Mouse (Mus musculus) midbrain, embryonic 12.5 days (tissue): ENCODE data around the gene Ankrd34a. TPM values are rescaled to one million over a fixed set of nuclear protein-coding genes. Genes with fewer than 3 reads are reported as not detected.

ENCODE experiments used
- ATAC-seq: fragments of 200-750 bp; cut with Nextera tagmentation; 2 replicates; pipeline ENCODE4 v1.8.0; 2017; ENCODE audit warnings: low read depth, moderate TSS enrichment, moderate library complexity; ENCODE audit not compliant: low FRiP score
- H3K27ac ChIP-seq: fragments of 300-500 bp; sonication (generic); replicated peaks from 2 replicates; pipeline ENCODE4 v1.5.1; 2016; ENCODE audit warnings: mild to moderate bottlenecking
- H3K27me3 ChIP-seq: fragments of 300-500 bp; sonication (generic); 2 replicates; pipeline ENCODE4 v1.6.1; 2016; ENCODE audit warnings: mild to moderate bottlenecking
- H3K36me3 ChIP-seq: fragments of 300-500 bp; sonication (generic); 2 replicates; pipeline ENCODE4 v1.6.1; 2016
- H3K4me1 ChIP-seq: fragments of 300-500 bp; sonication (generic); 2 replicates; pipeline ENCODE4 v1.6.1; 2016
- H3K4me2 ChIP-seq: fragments of 300-500 bp; sonication (generic); replicated peaks from 2 replicates; pipeline ENCODE4 v1.6.1; 2016; ENCODE audit warnings: mild to moderate bottlenecking, moderate library complexity
- H3K4me3 ChIP-seq: fragments of 300-500 bp; sonication (generic); 2 replicates; pipeline ENCODE4 v1.5.1; 2016; ENCODE audit warnings: mild to moderate bottlenecking
- H3K9ac ChIP-seq: fragments of 300-500 bp; sonication (generic); replicated peaks from 2 replicates; pipeline ENCODE4 v1.6.1; 2016; ENCODE audit warnings: mild to moderate bottlenecking, moderate library complexity
- H3K9me3 ChIP-seq: fragments of 300-500 bp; sonication (generic); 2 replicates; pipeline ENCODE4 v1.6.1; 2016; ENCODE audit warnings: mild to moderate bottlenecking
- WGBS: fragments of 180-500 bp; shearing (Covaris S2); methylation state at CpG from one replicate; pipeline ENCODE4 v1.1.7; 2016; 5-methylcytosine and 5-hydroxymethylcytosine counted together
- polyA plus RNA-seq: library from polyadenylated mRNA; unstranded; fragments of >200 nt; fragmentation: Nextera tagmentation; extraction: Ambion mirVana; gene quantifications from 2 replicates; pipeline ENCODE4 v1.2.1, GENCODE M21; 2016

Ankrd34a gene
- polyA plus RNA-seq, 1 experiment from 2014 or later: 2.6 TPM

DNA sequence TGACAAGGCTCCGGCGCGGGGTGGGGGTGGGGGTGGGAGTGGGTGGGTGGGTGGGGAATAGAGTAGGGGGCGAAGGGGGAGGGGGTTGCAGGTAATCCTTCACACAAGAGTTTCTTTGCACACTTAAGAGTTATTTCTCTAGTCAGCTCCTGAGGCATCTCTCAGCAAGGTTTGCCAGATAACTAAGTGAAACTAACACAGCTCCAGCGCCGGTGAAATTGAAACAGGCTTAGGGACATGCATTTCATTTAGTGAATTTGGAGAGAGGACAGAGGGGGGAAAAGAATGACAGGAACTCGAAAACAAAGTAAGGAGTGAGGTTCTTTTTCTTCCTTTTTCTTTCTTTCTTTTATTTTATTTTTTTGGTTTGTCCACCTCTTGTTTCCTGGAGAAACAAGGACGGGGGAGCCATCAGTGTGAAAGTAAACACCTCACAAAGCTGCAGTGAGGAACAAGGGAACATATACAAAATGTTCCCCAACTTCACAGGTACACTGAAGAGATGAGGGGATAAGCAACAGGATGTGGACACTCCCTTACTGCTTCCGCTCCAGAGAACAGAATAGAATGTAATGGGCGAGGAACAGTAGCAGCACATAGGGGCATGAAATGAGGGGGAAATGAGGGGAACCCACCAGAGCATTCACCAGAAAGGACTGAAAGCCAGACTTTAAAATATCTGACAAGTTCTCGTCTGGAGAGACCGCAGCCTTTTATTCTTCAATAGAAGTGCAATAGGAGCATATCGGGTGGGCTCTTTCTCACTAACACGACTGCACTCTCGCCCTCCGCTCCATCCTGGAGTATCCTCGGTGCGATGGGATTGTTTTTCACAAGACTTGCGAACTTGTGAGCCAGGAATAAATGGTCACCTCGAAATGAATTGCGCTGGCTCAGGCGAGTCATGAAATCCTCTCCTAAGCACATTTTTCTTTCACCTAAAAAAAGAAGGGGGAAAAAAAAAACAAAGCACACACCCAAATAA is 39.5 kb upstream of the Ankrd34a start:
- Histone ChIP-seq H3K9ac (peak overlapping the region; percentile 57), H3K9me3 (no peaks in the 10 kb centered on the region), H3K4me1 (peaks cover 51% of the 10 kb centered on the region), H3K36me3 (peaks cover 23% of the 10 kb centered on the region), H3K27ac (peak overlapping the region; percentile 62), H3K4me2 (peak overlapping the region; percentile 83), H3K27me3 (no peaks in the 10 kb centered on the region), H3K4me3 (peak overlapping the region; percentile 75)
- whole genome bisulfite sequencing: 14% methylated on average over 22 of the region's 22 CpGs
- ATAC-seq: no peak

DNA sequence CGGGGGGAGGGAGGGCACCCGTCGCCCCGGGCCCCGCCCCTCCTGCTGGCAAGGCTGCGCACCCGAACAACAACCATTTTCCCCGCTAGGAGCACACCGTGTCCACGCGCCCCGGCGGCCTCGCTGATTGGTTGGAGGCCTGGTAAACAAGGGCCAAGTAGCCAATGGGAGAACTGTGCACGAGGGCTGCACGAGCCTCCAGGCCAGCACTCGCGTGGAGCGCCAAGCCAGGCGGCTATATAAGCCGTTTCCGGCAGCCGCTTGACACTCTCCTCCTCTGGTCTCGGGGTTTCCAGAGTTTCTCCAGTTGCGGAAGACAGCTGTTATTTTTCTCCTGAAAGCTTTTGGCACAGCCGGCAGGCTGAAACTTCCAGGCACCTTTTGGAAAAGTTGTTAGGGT is 38.7 kb upstream of the Ankrd34a start, which contains the start of gene Txnip:
Txnip (plus strand) TSS at position 264 of the 400 bp plus-strand sequence.
- H3K4me1 ChIP-seq: peaks cover 51% of the 10 kb centered on the region
- H3K9me3 ChIP-seq: no peaks in the 10 kb centered on the region
- H3K27ac ChIP-seq: peak within 1 kb of the TSS; percentile 62
- H3K9ac ChIP-seq: peak within 1 kb of the TSS; percentile 80
- under 1% methylated on average over 26 of the region's 26 CpGs for WGBS
- H3K4me3 ChIP-seq: peak within 1 kb of the TSS; percentile 75
- peaks cover 23% of the 10 kb centered on the region for H3K36me3 ChIP-seq
- no peaks in the 10 kb centered on the region for H3K27me3 ChIP-seq
- peak within 1 kb of the TSS; percentile 83 for H3K4me2 ChIP-seq
- peak; percentile 100 for ATAC-seq

- H3K27me3 ChIP-seq: no peaks in the 10 kb centered on the region
- H3K27ac ChIP-seq: peak overlapping the region; percentile 49
- H3K4me3 ChIP-seq: peak overlapping the region; percentile 75
- H3K9ac ChIP-seq: peak overlapping the region; percentile 80
- 3% methylated on average over 17 of the region's 17 CpGs for WGBS
- H3K4me2 ChIP-seq: peak overlapping the region; percentile 83
- peaks cover 23% of the 10 kb centered on the region for H3K36me3 ChIP-seq
- H3K9me3 ChIP-seq: no peaks in the 10 kb centered on the region
- peaks cover 51% of the 10 kb centered on the region for H3K4me1 ChIP-seq
- no peak for ATAC-seq
Observed at GRCm38 (mm10) chr3:96558159-96558558, 38.3 kb upstream of the Ankrd34a start.

DNA sequence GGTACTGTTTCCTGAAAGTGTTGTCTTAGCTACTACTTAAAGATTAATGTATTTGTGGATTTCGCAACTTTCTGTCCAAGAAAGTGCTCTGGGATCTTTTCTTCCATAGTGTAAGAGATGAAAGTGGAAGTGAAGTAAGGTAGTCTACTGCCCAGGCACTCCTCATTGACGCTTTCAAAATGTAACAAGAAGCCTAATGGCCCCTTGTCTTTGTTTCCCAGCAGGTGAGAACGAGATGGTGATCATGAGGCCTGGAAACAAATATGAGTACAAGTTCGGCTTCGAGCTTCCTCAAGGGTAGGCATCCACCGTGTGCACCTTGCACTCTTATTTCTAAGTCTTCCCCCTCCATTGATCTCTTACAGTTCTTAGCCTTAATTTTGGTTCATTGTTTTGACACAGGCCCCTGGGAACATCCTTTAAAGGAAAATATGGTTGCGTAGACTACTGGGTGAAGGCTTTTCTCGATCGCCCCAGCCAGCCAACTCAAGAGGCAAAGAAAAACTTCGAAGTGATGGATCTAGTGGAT is 37.7 kb upstream of the Ankrd34a start:
- no peak for ATAC-seq
- Histone ChIP-seq H3K4me2 (peak overlapping the region; percentile 83), H3K4me1 (peaks cover 51% of the 10 kb centered on the region), H3K36me3 (peaks cover 23% of the 10 kb centered on the region), H3K9me3 (no peaks in the 10 kb centered on the region), H3K27me3 (no peaks in the 10 kb centered on the region), H3K9ac (peak overlapping the region; percentile 80), H3K4me3 (peak overlapping the region; percentile 75), H3K27ac (no peak overlapping the region)
- WGBS: 49% methylated on average over 10 of the region's 10 CpGs

GRCm38 (mm10) chr3:96559398-96559910 is 37.0 kb upstream of the Ankrd34a start:
- H3K4me3 ChIP-seq: peak overlapping the region; percentile 75
- H3K4me1 ChIP-seq: peaks cover 51% of the 10 kb centered on the region
- peaks cover 23% of the 10 kb centered on the region for H3K36me3 ChIP-seq
- no peaks in the 10 kb centered on the region for H3K27me3 ChIP-seq
- 89% methylated on average over 12 of the region's 12 CpGs for WGBS
- peak overlapping the region; percentile 83 for H3K4me2 ChIP-seq
- no peaks in the 10 kb centered on the region for H3K9me3 ChIP-seq
- no peak for ATAC-seq
- H3K9ac ChIP-seq: peak overlapping the region; percentile 80; the same call in 1 of the 2 replicates
- no peak overlapping the region for H3K27ac ChIP-seq

- Histone ChIP-seq H3K9ac (peak overlapping the region; percentile 80; the same call in 1 of the 2 replicates), H3K27ac (no peak overlapping the region), H3K9me3 (no peaks in the 10 kb centered on the region), H3K36me3 (peaks cover 23% of the 10 kb centered on the region), H3K4me3 (peak overlapping the region; percentile 75), H3K27me3 (no peaks in the 10 kb centered on the region), H3K4me1 (peaks cover 47% of the 10 kb centered on the region), H3K4me2 (peak overlapping the region; percentile 83)
- WGBS: 93% methylated on average over 23 of the region's 23 CpGs
- ATAC-seq: no peak
Observed at GRCm38 (mm10) chr3:96559911-96560850, 36.3 kb upstream of the Ankrd34a start.

GRCm38 (mm10) chr3:96560881-96561668 is 35.4 kb upstream of the Ankrd34a start:
- peaks cover 23% of the 10 kb centered on the region for H3K36me3 ChIP-seq
- H3K4me3 ChIP-seq: peak overlapping the region; percentile 10
- H3K27ac ChIP-seq: no peak overlapping the region
- no peak for ATAC-seq
- no peaks in the 10 kb centered on the region for H3K9me3 ChIP-seq
- H3K27me3 ChIP-seq: no peaks in the 10 kb centered on the region
- peaks cover 42% of the 10 kb centered on the region for H3K4me1 ChIP-seq
- no peak overlapping the region for H3K9ac ChIP-seq
- peak overlapping the region; percentile 83 for H3K4me2 ChIP-seq
- WGBS: 92% methylated on average over 9 of the region's 9 CpGs

- no peak overlapping the region for H3K9ac ChIP-seq
- no peak overlapping the region for H3K4me2 ChIP-seq
- no peak overlapping the region for H3K4me3 ChIP-seq
- H3K27me3 ChIP-seq: no peaks in the 10 kb centered on the region
- peaks cover 33% of the 10 kb centered on the region for H3K4me1 ChIP-seq
- ATAC-seq: no peak
- no peaks in the 10 kb centered on the region for H3K9me3 ChIP-seq
- H3K27ac ChIP-seq: 0 out of 2 replicates have a peak overlapping the region, but pooled peaks have one; percentile 30
- 60% methylated on average over 10 of the region's 10 CpGs for WGBS
- H3K36me3 ChIP-seq: peaks cover 23% of the 10 kb centered on the region
Observed at GRCm38 (mm10) chr3:96561946-96562681, 34.3 kb upstream of the Ankrd34a start.

GRCm38 (mm10) chr3:96563267-96563666 is 33.2 kb upstream of the Ankrd34a start:
- Histone ChIP-seq H3K4me1 (peaks cover 31% of the 10 kb centered on the region), H3K27me3 (no peaks in the 10 kb centered on the region), H3K36me3 (peaks cover 23% of the 10 kb centered on the region), H3K27ac (no peak overlapping the region), H3K9me3 (no peaks in the 10 kb centered on the region), H3K4me2 (no peak overlapping the region), H3K9ac (no peak overlapping the region), H3K4me3 (no peak overlapping the region)
- ATAC-seq: no peak
- WGBS: 97% methylated on average over 8 of the region's 8 CpGs

GRCm38 (mm10) chr3:96563911-96564632 is 32.4 kb upstream of the Ankrd34a start:
- no peak for ATAC-seq
- Histone ChIP-seq H3K36me3 (peaks cover 23% of the 10 kb centered on the region), H3K4me2 (no peak overlapping the region), H3K9ac (no peak overlapping the region), H3K27me3 (no peaks in the 10 kb centered on the region), H3K27ac (no peak overlapping the region), H3K4me1 (peaks cover 24% of the 10 kb centered on the region), H3K9me3 (no peaks in the 10 kb centered on the region), H3K4me3 (no peak overlapping the region)
- 79% methylated on average over 10 of the region's 10 CpGs for whole genome bisulfite sequencing
